Mouse (Mus musculus) spleen, adult 2 months (tissue): ENCODE data around the gene Gm49368. TPM values are rescaled to one million over a fixed set of nuclear protein-coding genes. Genes with fewer than 3 reads are reported as not detected.
"Not testable (repeated sequence)": the region's sequence is repeated elsewhere in the genome, so short reads cannot be mapped to it uniquely, and the experiment has no call there.

Source experiments
- DNase-seq, 2 experiments: peaks; one replicate each; pipeline versions ENCODE4 v3.0.0 to v3.0.0-alpha.2; 2012 to 2021; ENCODE audit warnings: low spot score in 2 of 2, low read depth in 1 of 2
- H3K27ac ChIP-seq: fragments of 200-500 bp; 2 replicates; pipeline ENCODE4 v1.5.1; 2012; ENCODE audit warnings: low read length, inconsistent platforms; ENCODE audit not compliant: insufficient read depth
- H3K27me3 ChIP-seq: fragments of 200-500 bp; 2 replicates; pipeline ENCODE4 v1.6.1; 2012; ENCODE audit warnings: mild to moderate bottlenecking, moderate library complexity, low read length, inconsistent platforms; ENCODE audit not compliant: control insufficient read depth, insufficient read depth
- H3K36me3 ChIP-seq: fragments of 200-500 bp; 2 replicates; pipeline ENCODE4 v1.6.1; 2012; ENCODE audit warnings: mild to moderate bottlenecking, low read length, inconsistent platforms; ENCODE audit not compliant: control insufficient read depth, insufficient read depth
- H3K4me1 ChIP-seq: fragments of 200-500 bp; 2 replicates; pipeline ENCODE4 v1.6.1; 2011; ENCODE audit warnings: inconsistent platforms; ENCODE audit not compliant: control insufficient read depth, insufficient read depth, insufficient read length
- H3K4me3 ChIP-seq: fragments of 200-500 bp; 2 replicates; pipeline ENCODE4 v1.5.1; 2011; ENCODE audit warnings: mild to moderate bottlenecking, inconsistent platforms; ENCODE audit not compliant: insufficient read depth, insufficient read length; ENCODE audit errors: extremely low read depth
- CTCF ChIP-seq: fragments of 200-500 bp; IDR thresholded peaks from 2 replicates; pipeline ENCODE4 v1.5.1; 2011; ENCODE audit warnings: mild to moderate bottlenecking, inconsistent platforms; ENCODE audit not compliant: insufficient read depth, insufficient read length, insufficient replicate concordance; ENCODE audit errors: extremely low read depth
- POLR2A ChIP-seq: fragments of 200-500 bp; IDR thresholded peaks from 2 replicates; pipeline ENCODE4 v1.6.1; 2011; ENCODE audit warnings: low read depth, low read length, inconsistent platforms
- WGBS: fragments of 180-500 bp; shearing (Covaris S2); methylation state at CpG from one replicate; pipeline ENCODE4 v1.1.7; 2018; 5-methylcytosine and 5-hydroxymethylcytosine counted together
- polyA plus RNA-seq: library from polyadenylated mRNA; depleted of rRNA; stranded (reverse); fragments of >200 nt; gene quantifications from 2 replicates; pipeline ENCODE4 v1.2.3, GENCODE M21; 2012

Gm49368 gene
- polyA plus RNA-seq, 1 experiment: 0.61 TPM

GRCm38 (mm10) chr7:128033616-128034015 is 28.9 kb upstream of the Gm49368 start:
- Histone ChIP-seq H3K27ac (no peak overlapping the region), H3K27me3 (no peaks in the 10 kb centered on the region), H3K36me3 (no peaks in the 10 kb centered on the region), H3K4me3 (no peak overlapping the region), H3K4me1 (peaks cover 3% of the 10 kb centered on the region; the same call in 1 of the 2 replicates)
- WGBS: 83% methylated on average over 4 of the region's 4 CpGs
- no peak for DNase-seq
- no peak for TF ChIP-seq CTCF
- no peak for TF ChIP-seq POLR2A

GRCm38 (mm10) chr7:128042161-128042820 is 20.2 kb upstream of the Gm49368 start:
- H3K27ac ChIP-seq, DNase-seq: not testable (repeated sequence)
- WGBS: 15% methylated on average over 15 of the region's 15 CpGs

GRCm38 (mm10) chr7:128044142-128044785 is 18.2 kb upstream of the Gm49368 start:
- Histone ChIP-seq H3K4me1 (peaks cover 1% of the 10 kb centered on the region; the same call in 1 of the 2 replicates), H3K4me3 (no peak overlapping the region), H3K36me3 (no peaks in the 10 kb centered on the region), H3K27me3 (no peaks in the 10 kb centered on the region), H3K27ac (no peak overlapping the region)
- DNase-seq: peak in 1 of 2 experiments; percentile 26
- 39% methylated on average over 4 of the region's 4 CpGs for WGBS
- TF ChIP-seq CTCF: no peak
- no peak for TF ChIP-seq POLR2A

More at GRCm38 (mm10) chr7:128042161-128042820, 20.2 kb upstream of the Gm49368 start:
- not testable (repeated sequence) for H3K27me3 ChIP-seq, H3K4me3 ChIP-seq, H3K36me3 ChIP-seq, H3K4me1 ChIP-seq

DNA sequence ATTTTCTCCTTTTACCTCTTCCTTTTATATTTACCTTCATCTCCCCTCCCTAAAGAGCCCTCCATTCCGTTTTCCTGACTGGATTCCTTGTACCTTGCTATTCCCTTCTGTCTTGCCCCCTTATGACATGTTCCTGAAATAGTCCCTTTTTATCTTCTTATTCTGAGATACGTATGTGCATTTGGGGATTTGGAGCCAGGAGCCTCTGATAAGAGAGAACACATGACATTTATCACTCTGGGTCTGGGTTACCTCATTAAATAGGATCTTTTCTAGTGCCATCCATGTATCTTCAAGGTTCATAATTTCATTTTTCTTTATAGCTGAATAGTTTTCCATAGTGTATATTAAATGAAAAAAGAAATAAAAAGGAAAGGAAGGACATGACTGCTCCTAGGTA is 16.8 kb upstream of the Gm49368 start:
- Histone ChIP-seq H3K4me1 (peaks cover 9% of the 10 kb centered on the region; the same call in 1 of the 2 replicates), H3K4me3 (no peak overlapping the region), H3K27me3 (no peaks in the 10 kb centered on the region), H3K36me3 (no peaks in the 10 kb centered on the region), H3K27ac (no peak overlapping the region)
- WGBS: 87% methylated on average over 2 of the region's 2 CpGs
- no peak for TF ChIP-seq POLR2A
- TF ChIP-seq CTCF: no peak
- no peak for DNase-seq

DNA sequence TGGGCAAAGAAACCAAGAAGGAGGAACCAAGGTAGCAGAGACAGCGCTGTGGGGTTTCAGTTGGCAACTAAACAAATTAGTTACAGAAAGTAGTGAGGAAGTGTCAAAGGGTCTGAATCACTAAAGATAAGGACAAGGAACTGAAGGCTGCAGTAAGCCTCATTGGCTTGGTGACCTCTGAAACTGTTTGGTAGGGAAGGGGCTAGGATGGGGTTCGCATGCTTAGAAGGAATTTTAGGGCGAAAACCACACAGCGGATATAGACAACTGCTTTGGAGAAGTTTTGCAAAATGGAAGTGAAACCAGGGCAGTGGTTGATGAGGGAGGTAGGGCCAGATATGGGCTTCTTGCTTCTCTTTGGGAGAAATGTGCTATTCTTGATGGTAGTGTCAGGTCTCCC is 13.7 kb upstream of the Gm49368 start:
- TF ChIP-seq CTCF (no peak), POLR2A (no peak)
- H3K27me3 ChIP-seq: no peaks in the 10 kb centered on the region
- H3K4me1 ChIP-seq: peaks cover 14% of the 10 kb centered on the region; the same call in 1 of the 2 replicates
- 21% methylated on average over 4 of the region's 4 CpGs for WGBS
- no peaks in the 10 kb centered on the region for H3K36me3 ChIP-seq
- DNase-seq: no peak
- peak overlapping the region; percentile 90 for H3K27ac ChIP-seq
- H3K4me3 ChIP-seq: peak overlapping the region; percentile 32; the same call in 1 of the 2 replicates

GRCm38 (mm10) chr7:128049254-128049653 is 13.2 kb upstream of the Gm49368 start:
- 15% methylated on average over 2 of the region's 2 CpGs for WGBS
- Histone ChIP-seq H3K27ac (no peak overlapping the region; the same call in 1 of the 2 replicates), H3K4me3 (no peak overlapping the region), H3K4me1 (peaks cover 13% of the 10 kb centered on the region; the same call in 1 of the 2 replicates), H3K27me3 (no peaks in the 10 kb centered on the region), H3K36me3 (no peaks in the 10 kb centered on the region)
- no peak for DNase-seq
- TF ChIP-seq CTCF (no peak), POLR2A (no peak)

GRCm38 (mm10) chr7:128050739-128051138 is 11.7 kb upstream of the Gm49368 start:
- H3K4me3 ChIP-seq: no peak overlapping the region
- WGBS: 37% methylated on average over 4 of the region's 4 CpGs
- no peak for DNase-seq
- TF ChIP-seq POLR2A (no peak), CTCF (no peak)
- H3K4me1 ChIP-seq: peaks cover 13% of the 10 kb centered on the region; the same call in 1 of the 2 replicates
- no peaks in the 10 kb centered on the region for H3K27me3 ChIP-seq
- peak overlapping the region; percentile 24 for H3K27ac ChIP-seq
- H3K36me3 ChIP-seq: no peaks in the 10 kb centered on the region
